Mouse (Mus musculus): ENCODE results near the gene Rgs14.

Rgs14 gene

DNA sequence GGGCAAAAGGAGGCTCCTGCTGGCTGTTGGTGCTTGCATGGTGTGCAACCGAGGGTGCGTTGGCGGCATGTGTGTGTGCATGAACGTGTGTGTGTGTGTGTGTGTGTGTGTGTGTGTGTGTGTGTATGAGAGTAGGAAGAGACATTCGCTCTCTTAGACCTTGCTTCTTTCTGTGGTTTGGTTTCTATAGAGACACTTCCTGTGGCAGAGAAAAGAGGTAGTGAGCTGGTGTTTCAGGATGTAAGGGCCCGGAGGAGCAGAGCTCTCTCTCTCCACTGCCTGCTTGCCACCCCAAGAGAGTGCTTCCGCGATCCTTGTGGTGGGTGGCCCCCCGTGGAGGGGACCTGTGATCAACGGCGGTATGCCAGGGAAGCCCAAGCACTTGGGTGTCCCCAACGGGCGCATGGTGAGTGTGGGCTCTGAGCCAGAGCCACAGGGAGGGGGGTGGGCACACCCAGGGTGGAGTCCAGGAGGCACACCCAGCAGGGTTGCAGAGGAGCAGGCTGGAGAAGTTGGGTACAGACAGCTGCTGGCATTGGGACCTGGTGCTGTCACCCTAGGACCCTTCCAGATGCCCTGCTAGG is at the start of gene Rgs14:
TSS of gene Rgs14 (plus strand) at position 202 of the 584 bp plus-strand sequence.
- peak; percentile 40 to 42 for DNase-seq (ENCODE audit: low spot score in 2 of 2)

GRCm38 (mm10) chr13:55319931-55320533 is 49.5 kb upstream of the Rgs14 start, which contains the start of gene Prelid1:
Gene Prelid1 (plus strand): TSS chr13:55320500.
- no peak for DNase-seq (ENCODE audit: low spot score in 2 of 2)

DNA sequence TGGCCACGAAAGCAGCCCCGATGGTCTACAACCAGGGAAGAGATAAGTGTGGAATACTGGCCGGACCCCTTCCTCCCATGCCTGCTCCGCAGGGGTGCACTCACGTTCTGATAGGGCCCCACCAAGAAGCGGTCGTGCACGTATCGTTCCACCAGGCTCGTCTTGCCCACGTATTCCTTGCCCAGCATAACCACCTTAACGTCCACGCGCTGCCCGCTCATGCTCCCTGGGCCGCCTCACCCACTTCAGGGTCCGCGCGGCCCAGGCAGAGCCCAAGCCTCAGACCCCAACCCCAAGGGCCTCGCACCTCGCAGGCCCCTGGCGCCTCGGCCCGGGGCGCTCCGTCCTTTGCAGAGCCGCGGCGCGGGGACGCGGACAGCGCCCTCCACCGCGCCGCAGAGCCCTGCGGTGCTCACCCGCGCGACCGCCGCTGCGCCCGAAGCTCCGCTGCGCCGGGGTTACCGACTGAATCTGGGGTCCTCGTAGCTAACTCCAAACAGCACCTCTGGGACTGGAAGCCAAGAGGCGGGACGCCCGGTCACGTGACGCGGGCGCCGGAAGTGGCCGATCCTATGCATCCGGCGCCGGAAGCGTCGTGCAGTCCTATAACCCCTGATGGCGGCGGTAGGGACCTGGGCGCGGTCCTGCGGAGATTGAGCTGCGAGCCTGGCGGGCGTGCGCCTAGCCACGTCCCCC is 48.0 kb upstream of the Rgs14 start, which contains the start of gene Rab24:
TSS of gene Rab24 (minus strand) at position 513 of the 696 bp plus-strand sequence.
- peak; percentile 75 to 80 for DNase-seq (ENCODE audit: low spot score in 2 of 2)

GRCm38 (mm10) chr13:55322130-55322825 is 47.3 kb upstream of the Rgs14 start:
- no peak for DNase-seq (ENCODE audit: low spot score in 2 of 2)

- no peak for DNase-seq (ENCODE audit: low spot score in 2 of 2)
Measured at GRCm38 (mm10) chr13:55325596-55325995, 43.9 kb upstream of the Rgs14 start.

GRCm38 (mm10) chr13:55327169-55327568 is 42.4 kb upstream of the Rgs14 start:
- no peak for DNase-seq (ENCODE audit: low spot score in 2 of 2)

DNA sequence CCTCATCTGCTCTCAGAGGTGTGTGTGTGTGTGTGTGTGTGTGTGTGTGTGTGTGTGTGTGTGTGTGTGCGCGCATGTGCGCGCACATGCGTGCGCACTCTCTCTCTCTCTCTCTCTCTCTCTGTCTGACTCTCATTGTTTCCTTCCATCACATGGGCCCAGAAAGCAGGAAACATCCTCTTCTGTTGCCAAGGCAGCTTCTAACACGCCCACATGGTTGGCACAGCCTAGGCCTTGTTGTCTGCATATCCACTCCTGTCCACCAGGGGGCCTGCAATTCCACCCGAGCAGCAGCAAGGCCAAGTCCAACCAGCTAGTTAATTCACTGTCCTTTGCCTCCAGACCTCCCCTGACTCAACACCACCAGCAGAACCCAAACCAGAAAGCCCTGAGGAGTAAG is 41.9 kb upstream of the Rgs14 start:
- DNase-seq (ENCODE audit: low spot score in 2 of 2) = peak; percentile 80 to 88

DNA sequence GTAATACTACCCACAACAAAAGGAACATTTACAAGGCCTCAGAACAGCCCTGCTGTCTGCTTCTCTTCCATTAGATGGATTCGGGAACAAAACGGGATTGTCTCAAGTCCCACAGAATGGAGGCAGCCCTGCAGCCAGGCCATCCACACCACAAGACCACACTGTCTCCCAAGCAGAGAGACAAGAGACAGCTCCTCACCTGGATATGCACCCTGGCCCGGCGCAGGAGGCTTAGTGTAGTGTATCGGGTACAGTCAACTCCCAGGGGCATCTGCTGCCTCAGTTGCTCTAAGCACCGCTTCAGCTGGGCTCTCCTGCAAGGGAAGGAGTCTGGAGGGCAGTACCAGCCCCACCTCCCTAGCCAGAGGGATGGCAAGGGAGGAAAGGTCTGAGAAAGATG is 41.4 kb upstream of the Rgs14 start:
- no peak for DNase-seq (ENCODE audit: low spot score in 2 of 2)

DNA sequence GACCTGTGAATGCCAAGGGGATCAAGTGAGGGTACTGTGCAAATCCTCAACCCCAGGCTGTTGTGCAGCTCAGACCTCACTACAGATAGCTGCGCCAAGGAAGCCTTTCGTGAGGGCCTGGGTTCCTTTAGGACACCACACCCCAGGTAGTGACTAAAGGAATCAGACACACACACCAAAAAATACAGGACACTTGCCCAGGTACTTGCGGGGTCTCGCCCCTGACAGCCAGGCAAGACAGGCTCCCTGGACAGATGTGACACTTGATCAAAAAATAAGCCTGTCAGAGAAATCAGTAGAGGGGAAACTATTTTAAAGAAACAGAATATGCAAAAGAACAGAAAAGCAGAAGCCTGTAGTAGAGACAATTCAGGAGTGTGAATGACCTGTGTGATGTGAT is 40.9 kb upstream of the Rgs14 start:
- DNase-seq (ENCODE audit: low spot score in 2 of 2) = no peak

GRCm38 (mm10) chr13:55329109-55329682 is 40.3 kb upstream of the Rgs14 start:
- no peak for DNase-seq (ENCODE audit: low spot score in 2 of 2)

- peak in 1 of 2 experiments; percentile 65 for DNase-seq (ENCODE audit: low spot score in 2 of 2)
Measured at GRCm38 (mm10) chr13:55329683-55330566, 39.6 kb upstream of the Rgs14 start, which contains the start of gene Mxd3. Gene Mxd3 (minus strand): TSS chr13:55329823.

- DNase-seq (ENCODE audit: low spot score in 2 of 2) = no peak
Measured at GRCm38 (mm10) chr13:55330567-55331400, 38.7 kb upstream of the Rgs14 start.

DNA sequence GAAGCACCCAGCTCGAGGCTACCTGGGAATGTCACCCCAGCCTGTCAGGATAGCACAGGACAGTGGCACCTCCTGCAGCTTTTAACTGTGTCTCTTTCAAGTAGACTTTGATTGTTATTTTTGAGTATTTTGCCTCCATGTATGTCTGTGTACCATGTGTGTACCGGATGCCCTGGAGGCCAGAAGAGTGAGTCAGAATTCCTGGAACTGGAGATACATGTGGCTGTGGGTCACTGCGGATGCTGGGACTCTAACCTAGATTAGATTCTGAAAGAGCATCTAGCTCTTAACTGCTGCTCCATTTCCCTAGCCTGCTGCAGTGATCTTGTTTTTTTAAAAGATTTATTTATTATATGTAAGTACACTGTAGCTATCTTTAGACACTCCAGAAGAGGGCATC is 37.2 kb upstream of the Rgs14 start:
- no peak for DNase-seq (ENCODE audit: low spot score in 2 of 2)

GRCm38 (mm10) chr13:55335701-55336100 is 33.8 kb upstream of the Rgs14 start:
- DNase-seq (ENCODE audit: low spot score in 2 of 2) = no peak

DNA sequence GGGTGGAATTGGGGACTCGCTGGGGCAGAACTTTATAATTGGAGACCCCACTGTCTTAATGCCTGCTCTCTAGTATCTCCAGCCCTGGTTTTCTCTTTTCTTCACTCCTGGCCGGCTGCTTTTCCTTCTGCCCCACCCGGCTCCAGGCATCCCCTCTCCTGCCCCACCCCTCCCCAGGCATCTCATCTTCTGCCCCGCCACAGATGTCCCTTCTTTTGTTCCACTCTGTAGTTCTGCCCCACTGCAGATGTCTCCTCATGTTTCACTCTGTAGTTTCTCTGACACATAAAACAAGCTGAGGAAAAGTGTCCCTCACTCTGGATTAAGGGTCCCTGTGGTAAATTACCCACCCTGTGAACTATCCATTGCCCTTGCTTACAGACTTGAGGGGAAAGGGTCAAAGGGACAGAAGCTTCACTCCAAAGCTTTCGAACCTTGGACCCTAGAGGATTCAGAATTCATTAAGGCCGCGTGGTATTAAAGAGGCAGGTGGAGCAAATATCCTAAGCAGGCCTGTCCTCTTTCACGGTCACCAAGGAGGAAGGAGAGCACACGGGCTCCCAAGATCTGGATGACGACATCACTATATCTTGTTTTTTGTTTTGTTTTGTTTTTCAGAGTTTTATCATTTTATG is 32.1 kb upstream of the Rgs14 start:
- DNase-seq (ENCODE audit: low spot score in 2 of 2) = no peak

DNA sequence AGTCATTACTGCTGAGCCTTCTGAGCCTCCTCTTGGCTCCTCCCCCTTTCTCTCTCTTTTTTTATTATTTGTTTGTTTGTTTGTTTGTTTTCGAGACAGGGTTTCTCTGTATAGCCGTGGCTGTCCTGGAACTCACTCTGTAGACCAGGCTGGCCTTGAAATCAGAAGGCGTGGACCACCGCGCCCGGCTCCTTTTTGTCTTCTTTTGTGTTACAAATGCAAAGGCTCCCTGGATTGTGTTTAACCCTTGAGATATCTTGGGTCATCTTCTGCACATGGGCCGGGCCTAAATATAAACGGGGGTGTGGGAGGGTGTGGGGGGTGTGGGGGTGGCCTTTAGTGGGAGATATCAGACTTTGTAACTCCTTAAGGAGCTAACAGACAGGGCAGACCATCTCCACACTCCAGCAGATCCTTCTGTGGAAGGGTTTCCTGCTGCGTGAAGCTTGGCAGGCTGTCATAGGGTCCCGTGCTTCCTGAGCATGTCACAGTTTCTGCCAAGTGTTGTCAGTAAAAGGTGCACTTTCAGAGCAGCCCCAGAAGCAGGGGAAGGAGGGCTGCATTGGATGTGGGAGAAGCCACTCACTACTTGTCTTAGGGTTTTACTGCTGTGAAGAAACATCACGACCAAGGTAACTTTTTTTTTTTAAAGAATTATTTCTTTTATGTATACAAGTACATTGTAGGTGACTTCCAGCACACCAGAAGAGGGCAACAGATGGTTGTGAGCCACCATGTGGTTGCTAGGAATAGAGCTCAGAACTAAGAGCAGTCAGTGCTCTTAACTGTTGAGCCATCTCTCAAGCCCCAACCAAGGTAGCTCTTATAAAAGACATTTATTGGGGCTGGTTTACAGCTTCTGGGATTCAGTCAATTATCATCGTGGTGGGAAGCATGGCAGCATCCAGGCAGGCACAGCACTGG is 31.1 kb upstream of the Rgs14 start:
- DNase-seq (ENCODE audit: low spot score in 2 of 2) = no peak

DNA sequence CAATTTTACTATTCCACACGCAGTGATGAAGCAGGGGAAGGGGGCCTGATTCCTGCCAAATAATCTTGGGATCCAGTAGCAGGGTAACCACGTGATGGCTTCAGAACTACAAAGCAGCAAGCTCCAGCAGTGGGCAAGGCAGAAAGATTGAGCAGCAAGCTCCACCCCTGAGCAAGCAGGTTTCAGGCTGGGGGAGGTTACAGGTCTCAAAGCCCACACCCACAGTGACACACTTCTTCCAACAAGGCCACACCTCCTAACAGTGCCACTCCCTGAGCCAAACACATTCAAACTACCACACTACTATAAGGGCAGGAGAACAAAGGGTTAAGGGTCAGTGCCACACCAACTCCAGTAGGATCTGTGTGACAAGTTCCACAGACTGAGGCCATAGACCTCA is 30.3 kb upstream of the Rgs14 start:
- no peak for DNase-seq (ENCODE audit: low spot score in 2 of 2)

GRCm38 (mm10) chr13:55342469-55342868 is 27.1 kb upstream of the Rgs14 start:
- no peak for DNase-seq (ENCODE audit: low spot score in 2 of 2)
